Mouse (Mus musculus) lung, adult 18-20 months (tissue): Measurements from ENCODE around the gene AI837181.
A peak's percentile ranks its signal among the peaks of the same experiment; 100 is the strongest.

ENCODE experiments used
- DNase-seq, 2 experiments: peaks; one replicate each; pipeline ENCODE4 v3.0.0; 2022; ENCODE audit warnings: mixed read lengths in 2 of 2

Gene AI837181

DNA sequence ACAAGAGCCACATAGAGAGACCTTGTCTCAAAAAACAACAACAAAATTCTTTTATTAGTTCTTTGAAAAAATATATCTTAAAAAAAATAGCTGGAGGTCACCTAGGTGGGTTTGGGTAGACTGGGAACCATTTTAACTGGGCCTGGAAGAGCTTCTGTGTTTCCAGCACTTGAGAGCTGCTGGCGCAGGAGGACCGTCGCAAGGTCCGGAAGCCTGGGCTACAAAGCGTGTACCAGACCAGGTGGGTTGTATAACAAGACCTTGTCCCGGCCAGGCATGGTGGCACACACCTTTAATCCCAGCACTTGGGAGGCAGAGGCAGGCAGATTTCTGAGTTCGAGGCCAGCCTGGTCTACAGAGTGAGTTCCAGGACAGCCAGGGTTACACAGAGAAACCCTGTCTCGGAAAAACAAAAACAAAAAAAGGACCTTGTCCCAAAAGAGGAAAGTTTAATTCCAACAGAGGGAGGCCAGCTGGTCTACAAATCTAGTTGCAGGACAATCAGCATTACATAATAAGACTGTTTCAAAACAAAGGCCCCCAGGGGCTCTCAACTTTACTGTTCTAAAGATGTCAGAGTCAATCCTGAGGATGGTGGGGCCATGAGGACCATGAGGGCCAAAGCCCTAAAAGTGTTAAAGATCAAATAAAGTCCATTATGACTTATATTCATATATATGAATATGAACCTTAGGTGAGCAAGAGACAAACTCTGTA is 6.0 kb upstream of the AI837181 start:
- no peak for DNase-seq

DNA sequence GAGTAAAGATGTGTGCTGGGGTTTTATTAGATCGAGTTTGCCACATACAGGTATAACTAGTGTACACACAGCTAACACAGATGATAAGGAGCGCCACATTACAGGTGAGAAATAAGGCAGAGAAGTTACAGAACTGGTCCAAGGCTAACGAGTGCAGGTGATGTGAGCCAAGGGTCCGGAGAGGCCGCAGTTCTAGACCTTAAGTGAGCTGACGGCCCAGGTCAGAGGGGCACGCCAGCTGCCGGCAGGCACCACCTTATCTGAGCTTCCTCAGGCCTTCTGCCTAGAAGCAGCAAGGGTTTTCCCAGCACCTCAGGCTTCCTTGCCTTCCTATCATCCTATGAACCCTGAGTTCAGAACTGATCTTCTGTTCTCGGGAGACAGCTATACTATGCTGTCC is 5.3 kb upstream of the AI837181 start:
- no peak for DNase-seq

DNA sequence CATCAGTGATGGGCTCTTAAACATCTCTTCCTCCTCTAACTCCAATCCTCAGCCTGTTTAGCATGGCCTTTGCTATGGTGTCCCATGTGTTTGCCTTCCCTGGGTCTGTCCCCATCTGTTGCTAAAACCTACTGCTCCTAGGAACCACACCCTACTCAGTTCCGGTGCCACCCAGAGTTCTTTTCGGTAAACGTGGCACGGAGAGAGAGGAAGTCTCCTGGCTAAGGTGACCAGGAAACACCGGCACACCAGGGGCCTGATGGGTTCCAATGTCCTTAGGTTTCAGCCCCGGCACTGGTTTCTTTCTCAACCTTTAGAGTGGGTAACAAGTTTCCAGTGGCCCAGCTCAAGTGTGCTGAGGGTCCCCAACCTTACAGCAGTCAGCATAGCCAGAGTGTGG is 4.4 kb upstream of the AI837181 start:
- DNase-seq = no peak

DNA sequence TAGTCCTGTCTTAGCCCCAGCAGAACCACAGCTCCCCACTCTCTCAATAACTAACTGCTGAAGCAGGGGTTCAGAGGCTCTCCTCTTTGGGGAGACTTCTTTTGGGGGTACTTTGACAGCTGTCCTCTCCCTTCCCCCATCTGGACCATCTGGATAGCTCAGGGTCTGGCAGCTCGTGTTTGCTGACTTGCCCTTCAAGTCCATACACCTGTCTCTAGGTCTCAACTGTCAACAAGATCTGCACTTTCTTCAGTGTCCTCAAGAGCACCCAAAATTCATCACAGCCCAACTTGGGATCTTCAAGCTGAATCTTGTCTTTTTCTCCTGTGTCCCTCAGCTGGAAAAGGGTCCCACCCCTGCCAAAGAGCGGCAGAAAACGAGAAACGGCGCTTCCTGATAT is 3.2 kb upstream of the AI837181 start:
- DNase-seq = no peak

DNA sequence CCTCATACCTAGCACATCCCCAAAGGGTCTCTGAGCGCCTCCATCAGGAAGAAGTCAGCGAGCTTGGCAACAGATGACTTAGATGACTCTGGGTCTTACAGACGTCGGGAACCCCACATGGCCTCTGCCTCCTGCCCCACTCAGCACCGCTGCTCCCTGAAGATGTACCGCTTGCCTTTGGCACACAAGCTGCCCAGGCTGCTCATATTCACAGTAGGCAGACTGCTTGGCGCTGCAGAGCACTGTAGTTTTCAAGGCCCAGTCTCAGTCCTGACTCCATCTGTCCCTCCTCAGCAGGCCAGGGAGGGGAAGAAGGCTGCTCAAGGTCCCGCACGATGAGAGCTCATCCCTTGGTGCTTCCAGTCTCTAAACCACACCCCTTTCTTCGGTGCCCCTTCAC is 2.7 kb upstream of the AI837181 start:
- no peak for DNase-seq

DNA sequence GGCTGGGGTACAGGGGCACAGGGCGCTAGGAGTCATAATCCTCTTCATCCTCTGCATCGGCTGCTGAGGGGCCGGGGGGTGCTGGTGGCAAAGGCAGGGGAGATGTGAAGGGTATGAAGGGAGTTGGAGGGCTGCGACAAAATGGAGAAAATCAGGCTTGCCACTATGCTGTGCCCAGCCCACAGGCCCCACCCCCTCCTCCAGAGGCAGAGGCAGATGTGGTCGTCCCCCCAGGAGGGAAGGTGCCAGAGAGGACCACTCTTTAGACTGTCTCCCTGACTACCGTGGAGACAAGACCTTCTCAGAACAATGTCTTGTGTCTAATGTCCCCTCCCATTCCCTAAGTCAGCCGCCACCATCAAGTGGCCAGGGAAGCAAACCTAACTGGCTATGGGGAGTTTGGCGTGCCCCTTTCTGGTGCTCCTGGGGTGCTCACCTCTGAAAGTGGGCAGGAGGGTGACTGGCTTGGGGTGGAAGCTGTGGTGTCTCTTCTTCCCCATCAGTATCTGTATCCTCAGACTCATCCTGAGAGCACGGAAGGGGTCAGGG is 2.0 kb upstream of the AI837181 start:
- no peak for DNase-seq

DNA sequence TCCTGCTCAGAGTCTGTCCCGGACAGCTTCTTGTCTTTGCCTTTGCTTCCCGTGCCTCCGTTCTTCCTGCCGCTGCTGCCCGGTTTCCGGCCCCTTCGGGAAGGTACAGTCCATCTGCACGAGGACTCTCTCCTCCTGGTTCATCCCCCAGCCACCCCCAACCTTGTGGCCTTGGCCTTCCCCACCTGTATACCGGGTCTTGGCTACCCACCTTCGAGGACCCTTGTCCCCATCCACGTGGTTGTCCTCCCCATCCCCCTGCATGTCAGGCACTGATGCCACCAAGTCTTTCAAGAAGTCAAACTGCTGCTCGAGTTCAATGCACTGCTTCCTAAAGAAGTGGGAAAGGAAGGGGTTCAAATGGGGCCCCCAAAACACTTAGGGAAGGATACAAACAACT is 1.4 kb upstream of the AI837181 start:
- no peak for DNase-seq

DNA sequence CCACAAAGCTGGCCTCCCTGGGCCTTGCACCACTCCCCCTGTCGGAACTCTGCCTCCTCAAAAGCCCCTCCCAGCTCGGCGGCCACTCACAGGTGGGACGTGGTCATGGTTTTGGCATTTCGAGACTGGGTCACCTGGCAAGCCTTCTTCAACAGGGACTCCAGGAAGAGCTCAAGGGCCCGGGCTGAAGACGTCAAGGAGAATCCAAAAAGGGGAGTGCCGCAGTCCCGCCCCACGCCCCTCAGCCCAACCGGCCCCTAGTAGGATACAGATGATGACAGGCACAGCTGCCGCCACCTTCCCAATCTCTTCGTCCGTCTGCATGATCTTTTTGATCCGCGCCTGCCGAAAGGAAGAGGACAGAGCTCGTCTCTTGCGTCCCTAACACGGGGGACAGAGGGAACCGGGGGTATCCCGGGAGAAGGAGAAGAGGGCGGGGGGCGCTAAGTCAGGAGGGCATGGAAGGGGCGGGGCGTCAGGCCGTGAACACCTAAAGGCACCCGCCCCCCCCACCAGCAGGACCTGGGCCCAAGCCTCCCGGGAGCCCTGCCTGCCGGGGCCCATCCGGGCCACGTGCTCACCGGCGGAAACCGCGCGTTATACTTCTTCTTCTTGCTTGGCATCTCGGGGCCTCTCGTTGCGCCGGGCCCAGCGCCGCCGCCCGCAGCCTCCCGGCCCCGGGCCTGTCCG is 707 bp upstream of the AI837181 start:
- DNase-seq = peak; percentile 92 to 95

DNA sequence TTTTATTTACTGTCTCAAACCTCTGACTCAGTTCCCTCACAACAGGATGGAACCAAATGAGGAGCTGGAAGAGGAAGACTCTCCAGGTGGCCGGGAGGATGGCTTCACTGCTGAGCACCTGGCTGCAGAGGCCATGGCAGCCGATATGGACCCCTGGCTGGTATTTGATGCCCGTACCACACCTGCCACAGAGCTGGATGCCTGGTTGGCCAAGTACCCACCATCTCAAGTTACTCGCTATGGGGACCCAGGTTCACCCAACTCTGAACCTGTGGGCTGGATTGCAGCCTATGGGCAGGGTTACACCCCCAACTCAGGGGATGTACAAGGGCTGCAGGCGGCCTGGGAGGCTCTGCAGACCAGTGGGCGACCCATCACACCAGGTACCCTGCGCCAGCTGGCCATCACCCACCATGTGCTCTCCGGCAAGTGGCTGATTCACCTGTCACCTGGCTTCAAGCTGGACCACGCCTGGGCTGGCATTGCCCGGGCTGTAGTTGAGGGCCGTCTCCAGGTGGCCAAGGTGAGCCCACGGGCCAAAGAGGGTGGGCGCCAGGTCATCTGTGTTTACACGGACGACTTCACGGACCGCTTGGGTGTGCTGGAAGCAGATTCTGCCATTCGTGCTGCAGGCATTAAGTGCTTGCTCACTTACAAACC is 1.1 kb downstream of the AI837181 start:
- DNase-seq = no peak

DNA sequence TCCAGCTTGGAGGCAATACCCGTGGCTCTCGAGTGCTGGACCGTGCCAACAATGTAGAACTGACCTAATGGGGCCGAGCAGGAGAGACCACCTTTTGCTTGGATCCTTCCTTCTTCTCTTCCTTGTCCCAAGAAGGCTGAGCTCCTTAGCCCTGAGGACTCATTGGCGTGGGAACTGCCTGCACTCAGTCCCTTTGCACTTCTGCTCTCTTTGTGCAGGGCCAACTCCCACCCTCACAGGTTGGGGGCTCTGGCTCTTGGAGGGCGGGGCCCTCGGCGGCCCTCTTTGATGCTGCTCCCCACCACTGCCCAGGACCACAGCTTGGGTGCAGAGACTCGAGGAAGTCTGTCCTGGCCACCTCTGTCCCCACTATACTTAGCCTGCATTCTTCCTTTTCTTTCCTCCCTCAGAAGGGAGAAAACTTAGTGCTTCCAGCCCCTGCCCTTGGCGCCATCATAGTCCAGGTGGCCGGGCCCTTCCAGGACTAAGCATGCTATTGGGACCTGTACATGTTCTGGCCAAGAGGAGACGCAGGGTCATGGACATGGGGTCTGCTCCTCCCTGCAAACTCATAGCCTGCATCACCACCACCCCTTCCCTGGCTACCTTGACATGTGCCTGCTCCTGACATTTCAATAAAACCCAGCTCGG is 1.8 kb downstream of the AI837181 start:
- no peak for DNase-seq

DNA sequence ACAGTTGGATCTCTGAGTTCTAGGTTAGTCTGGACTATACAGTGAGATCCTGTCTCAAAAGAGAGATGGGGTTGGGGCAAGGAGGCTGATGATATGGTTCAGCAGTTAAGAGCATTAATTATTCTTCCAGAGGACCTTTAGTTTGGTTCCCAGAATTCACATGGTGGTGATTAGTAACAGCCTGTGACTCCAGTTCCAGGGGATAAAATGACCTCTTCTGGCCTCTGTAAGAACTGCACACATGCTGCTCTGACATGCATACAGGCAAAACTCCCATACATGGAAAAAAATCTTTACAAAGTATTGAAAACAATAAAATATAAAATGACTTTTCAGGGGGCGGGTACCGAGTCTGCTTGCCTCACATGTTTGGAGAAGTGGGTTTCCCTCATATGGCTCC is 3.1 kb downstream of the AI837181 start:
- no peak for DNase-seq

DNA sequence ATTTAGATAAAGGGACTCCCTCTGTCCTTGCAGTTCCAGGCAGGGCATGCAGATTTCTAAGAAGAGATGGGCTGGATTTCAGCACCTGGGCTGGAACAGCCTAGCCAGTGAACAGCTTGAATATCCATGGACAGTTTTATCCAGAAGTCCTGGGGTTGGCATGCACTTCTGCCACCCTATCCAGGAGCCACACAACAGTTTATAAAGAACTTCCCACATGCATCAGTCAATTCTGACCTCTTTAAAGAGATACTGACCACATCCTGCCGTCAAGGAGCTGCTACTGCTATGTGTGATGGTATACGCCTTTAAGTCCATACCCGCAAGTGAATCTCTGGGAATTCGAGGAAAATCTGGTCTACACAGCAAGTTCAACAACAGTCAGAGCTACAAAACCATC is 4.3 kb downstream of the AI837181 start:
- no peak for DNase-seq

DNA sequence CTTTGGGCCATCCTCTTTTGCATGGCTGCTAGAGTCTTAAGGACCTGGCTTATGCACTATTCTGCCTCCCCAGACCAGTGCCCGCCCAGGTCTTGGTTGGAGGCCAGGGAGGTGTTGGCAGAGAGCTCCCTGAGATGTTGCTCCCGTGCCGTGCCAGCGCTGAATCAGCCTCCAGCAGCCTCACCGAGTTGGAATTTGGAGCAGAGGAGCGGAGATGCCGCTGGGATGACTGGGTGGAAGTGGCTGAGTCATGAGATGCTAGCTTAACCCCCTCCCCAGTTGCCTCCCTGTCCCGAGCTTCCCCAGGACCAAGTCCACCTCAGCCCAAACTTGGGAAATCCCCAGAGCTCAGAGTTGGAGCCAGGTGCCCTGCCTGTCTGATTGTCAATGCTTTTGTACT is 4.9 kb downstream of the AI837181 start:
- peak; percentile 53 to 63 for DNase-seq

DNA sequence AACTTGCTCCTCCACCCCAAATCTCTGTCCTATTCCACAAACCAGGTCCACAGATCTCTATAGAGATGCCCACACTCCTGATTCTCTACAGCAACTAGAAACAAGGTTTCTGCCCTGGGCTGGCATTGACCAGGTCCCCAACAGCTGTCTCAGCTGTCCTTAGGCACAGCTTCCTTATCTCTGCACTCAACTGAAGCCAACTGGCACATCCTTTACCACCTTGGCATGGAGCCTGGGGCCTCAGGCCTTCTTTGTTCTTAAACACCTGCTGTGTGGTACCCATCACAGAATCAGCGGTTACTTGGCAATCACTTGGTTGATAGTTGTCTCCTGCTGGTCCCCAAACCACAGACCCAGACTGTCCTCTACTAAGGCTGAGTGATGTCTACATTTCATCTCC is 5.5 kb downstream of the AI837181 start:
- DNase-seq = no peak

DNA sequence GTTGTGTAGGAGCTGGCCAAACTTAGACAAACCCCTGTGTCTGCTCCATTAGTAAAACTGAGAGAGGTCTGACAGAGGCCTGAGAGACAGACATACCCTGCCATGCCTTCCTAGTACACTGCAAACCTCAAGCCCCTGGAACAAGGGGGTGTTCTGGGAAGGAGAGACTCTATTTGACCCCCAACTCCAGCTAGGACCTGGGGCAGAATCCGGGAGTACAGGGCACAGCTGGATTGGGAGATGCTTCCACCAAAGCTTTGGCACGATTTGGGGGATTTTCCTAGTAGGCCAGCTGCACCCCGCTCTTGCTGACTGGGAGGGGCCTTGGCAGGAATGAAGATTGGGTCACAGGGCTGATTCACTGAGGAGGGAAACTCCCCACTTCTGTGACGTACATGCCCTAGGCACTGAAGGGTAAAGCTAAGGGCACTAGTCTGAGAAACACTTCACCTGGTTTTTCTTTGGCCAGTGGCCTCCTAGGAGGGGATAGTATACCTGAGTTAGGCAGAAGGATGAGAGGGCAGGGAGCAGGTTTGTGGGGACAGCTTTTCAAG is 7.0 kb downstream of the AI837181 start:
- DNase-seq = peak; percentile 70 to 83

DNA sequence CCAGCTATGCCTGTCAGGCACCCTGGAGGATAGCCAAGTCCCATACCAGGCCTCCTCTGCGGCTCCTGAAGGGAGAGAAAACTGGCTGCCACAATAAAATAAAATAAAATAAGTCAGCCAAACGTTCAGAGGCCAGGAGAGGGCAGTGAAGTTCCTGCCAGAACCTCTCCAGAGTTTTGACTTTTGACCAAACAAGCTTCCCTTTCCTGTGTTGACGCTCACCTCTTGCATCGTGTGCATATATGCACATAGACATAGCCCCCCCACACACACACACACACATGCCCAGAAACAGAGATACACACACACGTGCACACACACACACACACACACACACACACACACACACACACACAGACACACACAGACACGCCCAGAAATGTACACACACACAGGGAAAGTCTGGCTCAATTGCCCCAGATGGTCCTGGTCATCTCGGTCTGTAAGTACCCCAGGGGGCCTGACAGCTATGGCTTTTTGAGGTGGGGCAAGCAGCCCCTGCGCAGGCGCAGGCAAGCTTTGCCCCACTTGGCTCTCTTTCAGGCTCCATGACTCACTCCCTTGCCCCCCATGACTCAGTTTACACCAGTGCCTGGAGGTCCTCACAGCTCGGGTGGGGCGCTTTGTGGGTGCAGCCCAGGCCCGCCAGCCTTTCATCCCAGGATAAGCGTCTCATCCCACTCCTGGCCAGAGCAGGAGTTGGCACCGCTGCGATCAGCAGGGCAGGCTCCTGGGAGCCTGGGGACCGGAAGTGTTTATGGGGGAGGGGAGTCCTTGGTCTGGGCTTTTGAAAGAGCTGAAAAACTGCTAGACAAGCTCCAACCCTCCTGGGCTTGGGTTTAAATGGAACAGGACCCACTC is 8.3 kb downstream of the AI837181 start:
- DNase-seq = peak; percentile 52 to 69

DNA sequence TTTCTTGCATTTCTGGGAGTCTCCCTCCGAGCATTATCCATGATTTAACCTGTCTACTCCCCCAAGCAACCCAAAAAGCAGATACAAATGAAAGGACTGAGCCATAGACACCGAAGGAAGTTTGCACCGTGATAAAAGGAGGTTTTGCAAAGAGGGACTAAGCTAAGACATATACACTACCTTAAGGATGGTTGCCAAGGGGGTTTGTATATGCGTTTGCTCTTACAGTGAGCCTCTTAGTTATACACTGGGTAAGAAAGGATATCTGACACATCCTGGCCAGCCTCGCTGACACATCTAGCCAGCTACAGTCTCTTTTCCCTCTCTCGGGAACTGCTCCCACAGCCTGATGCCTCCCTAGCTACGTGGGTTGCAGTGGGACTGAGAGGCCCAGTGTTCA is 9.0 kb downstream of the AI837181 start:
- DNase-seq = no peak

DNA sequence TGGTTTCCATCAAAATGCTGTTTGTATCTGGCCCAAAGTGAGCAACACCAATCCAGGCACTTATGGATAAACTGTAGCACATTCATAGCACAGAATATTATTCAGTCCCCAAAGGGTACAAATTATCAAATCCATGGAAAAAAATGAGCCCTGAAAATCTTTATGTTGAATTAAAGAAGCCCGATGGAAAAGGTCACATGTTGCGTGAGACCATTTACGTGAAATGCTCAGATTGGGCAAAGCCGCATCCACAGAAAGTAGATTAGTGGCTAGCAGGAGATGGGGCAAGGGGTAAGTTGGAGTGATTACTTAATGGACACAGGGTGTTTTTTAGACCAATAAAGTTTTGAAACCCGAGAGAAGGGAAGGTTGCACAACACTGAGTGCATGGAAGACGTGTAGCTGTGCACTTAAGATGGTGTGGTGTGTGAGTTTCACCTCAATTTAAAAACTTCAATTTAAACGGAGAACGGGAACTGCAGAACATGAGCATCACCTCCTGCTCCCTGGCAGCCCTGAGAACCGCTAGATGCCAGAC is 19.5 kb downstream of the AI837181 start:
- no peak for DNase-seq

DNA sequence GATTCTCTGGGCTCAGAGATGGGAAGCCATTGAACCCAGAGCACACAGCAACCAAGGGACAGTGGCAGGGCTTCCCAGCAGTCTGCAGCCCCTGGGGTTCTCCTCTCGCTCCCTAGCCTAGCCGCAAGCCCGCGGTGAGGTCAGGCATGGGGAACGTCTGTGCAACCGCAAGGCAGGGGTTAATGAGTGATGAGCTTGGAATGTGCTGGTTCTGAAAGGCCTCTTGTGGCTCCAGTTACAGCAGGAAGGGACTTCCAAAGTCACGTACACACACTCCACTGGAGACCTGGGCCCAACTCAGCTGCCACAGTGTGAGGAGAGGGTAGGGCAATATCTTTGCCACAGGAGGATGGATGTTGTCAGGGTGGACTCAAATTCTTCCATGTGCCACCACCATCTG is 20.0 kb downstream of the AI837181 start:
- DNase-seq = no peak

DNA sequence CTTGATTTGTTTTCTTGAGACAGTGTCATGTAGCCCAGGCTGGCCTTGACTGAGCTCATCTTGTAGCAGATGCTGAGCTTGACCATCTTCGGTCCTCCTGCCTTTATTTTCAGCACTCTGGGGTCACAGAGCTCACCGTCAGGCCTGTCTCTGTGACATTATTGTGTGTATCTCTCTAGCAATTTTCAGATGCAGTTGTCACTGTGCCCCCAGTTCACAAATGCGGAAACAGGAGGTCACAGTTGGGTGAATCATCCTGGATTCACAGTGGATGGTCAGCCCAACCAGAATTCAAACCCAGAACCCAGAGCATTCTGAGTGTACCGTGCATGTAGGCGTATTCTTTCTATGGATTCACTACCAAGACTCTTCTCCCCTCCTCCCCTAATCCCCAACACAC is 20.8 kb downstream of the AI837181 start:
- DNase-seq = no peak

DNA sequence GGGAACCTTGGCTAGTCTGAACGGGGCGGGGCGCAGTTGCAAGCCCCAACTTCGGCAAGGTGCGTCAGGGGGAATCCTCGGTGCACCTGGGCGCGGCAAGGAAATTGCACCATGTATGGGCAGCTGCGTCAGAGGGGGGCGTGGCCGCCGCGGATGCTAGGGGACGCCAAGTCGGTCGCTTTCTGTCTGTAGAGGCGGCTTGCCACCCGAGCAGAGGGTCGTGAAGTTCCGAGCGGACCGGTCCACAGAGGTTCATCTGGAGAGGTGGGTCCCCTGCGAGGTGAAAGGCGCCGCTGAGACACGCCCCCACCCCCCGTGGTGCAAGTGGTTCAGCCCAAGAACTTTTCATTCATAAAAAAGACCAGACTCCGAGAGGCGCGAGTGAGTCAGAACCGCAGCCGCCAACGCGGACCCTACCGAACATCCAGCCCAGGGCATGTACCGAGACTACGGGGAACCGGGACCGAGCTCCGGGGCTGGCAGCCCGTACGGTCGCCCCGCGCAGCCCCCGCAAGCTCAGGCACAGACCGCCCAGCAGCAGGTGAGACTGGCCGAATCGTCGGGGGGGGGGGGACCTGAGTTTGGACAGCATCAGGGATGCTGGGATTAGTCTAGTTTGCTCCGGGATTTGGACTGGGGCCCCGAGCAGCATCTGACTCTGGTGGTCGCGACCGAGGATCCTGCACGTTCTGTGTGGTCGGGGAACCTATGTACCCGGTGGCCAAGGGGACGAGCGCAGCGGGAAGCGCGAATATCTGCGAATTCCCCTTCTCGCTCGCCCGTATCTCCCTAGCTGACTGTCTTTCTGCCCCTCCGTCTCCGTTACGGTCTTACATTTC is 22.8 kb downstream of the AI837181 start, which contains the start of gene Fosl1:
TSS of gene Fosl1 (plus strand) at position 33 of the 839 bp plus-strand sequence.
- peak; percentile 75 to 84 for DNase-seq
